Mouse (Mus musculus): ENCODE results near the gene Gdpgp1.

DNA sequence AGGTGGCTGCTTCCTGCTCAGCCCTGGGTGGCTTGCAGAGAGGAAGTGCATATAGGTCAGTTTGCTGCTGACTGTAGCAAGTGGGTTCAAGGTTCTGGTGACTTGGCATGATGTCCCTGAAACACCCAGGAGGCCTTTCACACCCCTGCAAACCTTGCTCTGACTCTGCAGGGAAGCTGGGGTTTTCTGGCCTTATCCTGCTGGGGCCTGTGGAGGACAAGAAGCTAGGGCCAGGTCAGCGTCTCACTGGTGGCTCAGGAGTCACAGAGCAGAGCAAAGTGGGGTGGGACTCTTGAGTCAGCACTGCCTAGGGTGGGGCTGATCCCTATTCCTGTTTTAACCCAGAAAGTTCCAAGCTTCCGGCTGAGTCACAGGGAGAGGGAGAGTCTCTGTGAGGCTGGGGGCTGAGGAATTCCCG, 25.3 kb upstream of the Gdpgp1 start:
- TF ChIP-seq POLR2A (IDR thresholded peaks at IDR 0.05; ENCODE audit: borderline replicate concordance, extremely low read depth, insufficient read depth, insufficient read length, poor library complexity, severe bottlenecking): no peak
- no peak for TF ChIP-seq CTCF (IDR thresholded peaks at IDR 0.05; ENCODE audit: borderline replicate concordance, extremely low read depth, insufficient read depth, insufficient read length)
